Comparison of ENCODE assay signal across 28 mouse cellular contexts in the genomic region with DNA sequence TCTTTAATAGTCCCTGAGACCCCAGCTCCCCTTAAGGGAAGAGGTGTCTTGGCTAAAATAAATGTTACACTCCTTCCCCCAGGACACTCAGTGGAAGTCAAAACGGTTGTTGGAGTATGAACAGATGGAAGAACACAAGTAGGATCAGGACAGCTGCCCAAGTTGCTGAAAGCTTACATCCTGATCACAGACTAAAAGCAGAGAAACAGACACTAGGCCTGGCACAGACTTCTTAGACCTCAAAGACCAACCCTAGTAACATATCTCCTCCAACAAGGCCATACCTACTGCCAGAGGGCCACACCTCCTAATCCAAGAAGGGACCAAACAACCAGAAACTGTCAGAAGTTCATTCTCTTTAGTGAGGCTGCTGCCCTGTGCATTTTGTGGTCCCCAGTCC. TPM values are rescaled to one million over a fixed set of nuclear protein-coding genes. Genes with fewer than 3 reads are reported as not detected.
A peak's percentile ranks its signal among the peaks of the same experiment; 100 is the strongest.
DNase-seq lines count a peak whose midpoint lies in the region; ATAC-seq lines count a peak whose summit lies in the region.
"Had no signal": no experiment of that assay in that cellular context is flagged by ENCODE, and none has a peak within 500 bp of the region (broad histone marks: within the 10 kb centered on the region; RNA-seq: fewer than 3 reads in every experiment).

No protein-coding gene starts in this region.

- peaks cover 16% of the 10 kb centered on the region for H3K36me3 ChIP-seq in heart, embryonic 12.5 days
- H3K36me3 ChIP-seq: forebrain, embryonic 12.5 days; forebrain, embryonic 15.5 days; intestine, embryonic 15.5 days had no signal

- intact Hi-C loops in heart, postnatal 10 days (cut with DNase I): no loop called here

- ATAC-seq in cerebellum, adult (ENCODE audit: insufficient number of reproducible peaks, low FRiP score, low TSS enrichment): 0 out of 2 replicates have a peak, but pooled peaks have one; percentile 20
- ATAC-seq in heart, embryonic 12.5 days (ENCODE audit: insufficient number of reproducible peaks, low FRiP score): no peak
- ATAC-seq: activated CD4-positive, CD25-positive, alpha-beta regulatory T cell, adult 4 months; forebrain, embryonic 15.5 days; hindbrain, embryonic 16.5 days; intestine, embryonic 15.5 days had no signal

- H3K9ac ChIP-seq in heart, embryonic 12.5 days: no peak overlapping the region
- H3K9ac ChIP-seq: embryonic facial prominence, embryonic 13.5 days; forebrain, embryonic 12.5 days; forebrain, embryonic 15.5 days; heart, embryonic 13.5 days; hindbrain, embryonic 13.5 days; intestine, embryonic 15.5 days had no signal

- no peak overlapping the region for H3K4me3 ChIP-seq in heart, embryonic 12.5 days
- H3K4me3 ChIP-seq: embryonic facial prominence, embryonic 10.5 days; embryonic facial prominence, embryonic 13.5 days; erythroblast, embryonic 14.5 days; forebrain, embryonic 12.5 days; forebrain, embryonic 15.5 days; gastrocnemius, adult 2 months; heart, embryonic 13.5 days; hindbrain, embryonic 10.5 days; hindbrain, embryonic 13.5 days; intestine, embryonic 15.5 days had no signal

- 89% methylated on average over 1 of the region's 1 CpGs for WGBS in heart, embryonic 12.5 days

- H3K4me1 ChIP-seq in heart, embryonic 12.5 days (replicated peaks): peaks cover 6% of the 10 kb centered on the region
- H3K4me1 ChIP-seq: embryonic facial prominence, embryonic 10.5 days; embryonic facial prominence, embryonic 13.5 days; forebrain, embryonic 12.5 days; forebrain, embryonic 15.5 days; hindbrain, embryonic 10.5 days; hindbrain, embryonic 13.5 days; intestine, embryonic 15.5 days had no signal

- no peak overlapping the region for H3K4me2 ChIP-seq in heart, embryonic 12.5 days
- H3K4me2 ChIP-seq: embryonic facial prominence, embryonic 13.5 days; forebrain, embryonic 12.5 days; forebrain, embryonic 15.5 days; heart, embryonic 13.5 days; hindbrain, embryonic 13.5 days; intestine, embryonic 15.5 days had no signal

- 0 out of 2 replicates have a peak overlapping the region, but pooled peaks have one; percentile 11 for H3K27ac ChIP-seq in heart, embryonic 12.5 days (ENCODE audit: poor library complexity, severe bottlenecking)
- H3K27ac ChIP-seq: embryonic facial prominence, embryonic 10.5 days; embryonic facial prominence, embryonic 13.5 days; forebrain, embryonic 12.5 days; forebrain, embryonic 15.5 days; hindbrain, embryonic 10.5 days; hindbrain, embryonic 13.5 days; intestine, embryonic 15.5 days had no signal

- no peaks in the 10 kb centered on the region for H3K9me3 ChIP-seq in heart, embryonic 12.5 days (replicated peaks)
- H3K9me3 ChIP-seq: embryonic facial prominence, embryonic 10.5 days; embryonic facial prominence, embryonic 13.5 days; forebrain, embryonic 12.5 days; forebrain, embryonic 15.5 days; heart, embryonic 13.5 days; hindbrain, embryonic 10.5 days; hindbrain, embryonic 13.5 days; intestine, embryonic 15.5 days had no signal

- H3K27me3 ChIP-seq in heart, embryonic 12.5 days (replicated peaks): no peaks in the 10 kb centered on the region
- H3K27me3 ChIP-seq: embryonic facial prominence, embryonic 13.5 days; forebrain, embryonic 12.5 days; forebrain, embryonic 15.5 days; heart, embryonic 13.5 days; hindbrain, embryonic 13.5 days; intestine, embryonic 15.5 days had no signal

- no peak for DNase-seq in cerebellum, postnatal 14 days
- no peak for DNase-seq in heart, postnatal 10 days
- peak; percentile 30 for DNase-seq in brain, adult 2 months (ENCODE audit: low read depth, low spot score)
- no peak for DNase-seq in right cerebral cortex, adult 18-20 months
- DNase-seq: adrenal gland, adult 8-10 months; adrenal gland, postnatal 25 days; cerebellum, adult 11 months; cerebellum, adult 2 months; cerebellum, adult 9-11 months; cerebellum, postnatal 36 days; embryo, embryonic 11 days; gastrocnemius, adult 2 months; gastrocnemius, postnatal 14 days; heart, adult 18-20 months; heart, postnatal 36 days had no signal

RNA-seq across cellular contexts. Expression of gene Abi1, which starts 31.8 kb away (rescaled TPM):
- polyA plus RNA-seq in heart, embryonic 12.5 days (2016; fragmentation: Nextera tagmentation; extraction: Ambion mirVana): 33.9 and 37.0 TPM in 2 replicates
- 10 to 100 TPM; 43.2 to 45.1 TPM for total RNA-seq in heart, postnatal 10 days (2021)

RNA-seq across cellular contexts. Expression of gene Acbd5, which starts 59.7 kb away (rescaled TPM):
- polyA plus RNA-seq in heart, embryonic 12.5 days (2016; fragmentation: Nextera tagmentation; extraction: Ambion mirVana): 32.7 and 33.7 TPM in 2 replicates
- 10 to 100 TPM; 31.1 to 32.5 TPM for total RNA-seq in heart, postnatal 10 days (2021)
